Mouse (Mus musculus) frontal cortex, postnatal 25 days (tissue): ENCODE measurements around the gene Pwp2.
A peak's percentile ranks its signal among the peaks of the same experiment; 100 is the strongest.

Experiments
- DNase-seq, 2 experiments: peaks; one replicate each; pipeline ENCODE4 v3.0.0; 2022; ENCODE audit warnings: low spot score in 2 of 2

Pwp2 gene

DNA sequence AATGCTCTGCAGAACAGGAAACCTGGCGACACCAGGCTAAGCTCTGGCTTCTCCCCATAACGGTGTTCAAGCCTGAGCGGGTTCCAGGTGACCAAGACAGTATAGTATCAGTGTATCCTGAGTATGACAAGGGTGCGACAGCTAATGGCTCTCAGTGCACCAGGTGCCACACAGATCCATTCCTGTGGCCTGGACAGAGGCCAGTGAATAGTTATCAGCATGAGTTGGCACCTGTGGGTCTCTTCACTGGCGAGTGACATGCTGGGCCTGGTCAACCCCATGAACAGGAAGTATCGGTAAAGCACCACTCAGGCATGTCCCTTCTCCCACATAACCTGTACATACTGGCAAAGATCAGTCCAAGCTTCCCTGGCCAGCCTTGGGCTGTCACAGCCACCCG, 13.9 kb downstream of the Pwp2 start:
- no peak for DNase-seq

DNA sequence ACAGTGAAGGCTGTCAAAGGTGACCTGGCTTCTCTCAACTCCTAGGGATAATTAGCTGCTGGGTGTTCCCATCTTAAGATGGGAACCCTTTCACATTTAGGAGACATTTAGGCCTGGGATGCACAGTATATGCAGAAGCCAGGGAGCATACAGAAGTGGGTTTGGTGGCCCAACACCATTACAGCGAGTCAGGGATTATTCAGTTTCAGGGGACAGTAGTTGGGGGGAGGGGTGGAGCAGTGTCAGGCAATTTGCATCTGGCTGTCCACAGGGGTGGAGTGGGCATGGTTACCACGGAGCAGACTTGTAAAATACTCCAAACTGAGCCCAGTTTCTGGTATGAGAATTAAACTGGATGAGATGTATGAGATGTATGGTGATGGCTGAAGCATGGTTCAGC, 14.5 kb downstream of the Pwp2 start:
- DNase-seq, result no peak

DNA sequence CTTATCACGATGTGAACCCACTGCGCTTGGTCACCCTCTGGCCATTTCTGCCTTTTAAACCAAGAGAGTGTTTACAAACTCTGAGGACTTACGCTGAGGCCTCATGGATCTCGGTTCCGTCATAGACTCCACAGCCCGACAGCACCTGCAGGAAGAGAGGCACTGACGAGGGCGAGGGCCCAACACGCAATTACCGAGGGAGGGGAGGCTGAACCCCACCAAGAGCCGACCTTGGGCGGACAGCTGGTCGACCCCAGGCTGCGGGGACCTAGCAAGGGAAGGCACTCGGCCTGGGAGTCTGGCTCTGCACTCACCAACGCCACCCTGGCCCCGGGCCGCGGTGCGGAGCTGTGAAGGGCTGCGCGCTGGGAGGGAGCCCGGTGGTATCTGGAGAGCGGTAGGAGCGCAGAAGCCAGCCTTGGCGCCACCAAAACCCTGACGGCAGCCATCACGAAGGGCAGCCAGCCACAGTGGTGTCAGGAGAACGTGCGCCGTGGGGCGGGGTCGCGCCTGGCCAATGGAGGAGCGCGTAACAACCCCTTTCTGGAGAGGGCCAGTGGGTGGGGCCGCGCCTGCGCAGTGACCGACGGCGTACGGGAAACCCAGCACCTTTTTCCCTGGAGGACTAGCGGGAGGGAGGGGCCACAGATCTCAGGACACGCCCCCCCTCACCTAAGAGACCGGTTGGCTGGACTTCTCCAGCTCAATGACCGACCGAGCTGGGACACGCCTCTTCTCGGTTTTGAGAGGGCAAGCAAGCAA, 15.5 kb downstream of the Pwp2 start, which contains the start of gene D10Jhu81e:
TSS of gene D10Jhu81e (minus strand) at position 502 of the 762 bp plus-strand sequence.
- DNase-seq, result peak; percentile 99

DNA sequence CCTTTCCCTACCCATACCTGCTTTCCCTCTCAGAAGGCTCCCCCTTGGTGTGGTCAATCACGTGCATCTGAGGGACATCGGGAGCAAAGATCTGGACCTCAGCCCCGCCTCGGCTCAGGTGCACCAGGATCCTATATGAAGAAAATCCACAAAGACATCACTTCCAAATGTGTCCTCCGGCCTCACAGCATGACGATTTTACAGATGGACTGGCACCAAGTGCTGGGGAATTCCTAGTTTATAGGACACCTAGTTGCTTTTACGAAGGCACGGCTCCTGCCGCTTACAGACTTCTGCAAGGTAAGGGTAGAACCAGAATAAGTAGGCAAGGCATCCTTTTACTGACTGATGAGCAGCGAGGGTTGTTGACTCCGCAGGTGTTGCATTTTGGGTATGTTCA, 16.2 kb downstream of the Pwp2 start:
- no peak for DNase-seq

- DNase-seq, result no peak
Measured at GRCm38 (mm10) chr10:78167775-78168174, 17.2 kb downstream of the Pwp2 start.

GRCm38 (mm10) chr10:78167333-78167732, 17.6 kb downstream of the Pwp2 start:
- DNase-seq, result no peak

- no peak for DNase-seq
Measured at GRCm38 (mm10) chr10:78165256-78166005, 19.5 kb downstream of the Pwp2 start.

- DNase-seq, result no peak
Measured at GRCm38 (mm10) chr10:78164786-78165185, 20.2 kb downstream of the Pwp2 start.

DNA sequence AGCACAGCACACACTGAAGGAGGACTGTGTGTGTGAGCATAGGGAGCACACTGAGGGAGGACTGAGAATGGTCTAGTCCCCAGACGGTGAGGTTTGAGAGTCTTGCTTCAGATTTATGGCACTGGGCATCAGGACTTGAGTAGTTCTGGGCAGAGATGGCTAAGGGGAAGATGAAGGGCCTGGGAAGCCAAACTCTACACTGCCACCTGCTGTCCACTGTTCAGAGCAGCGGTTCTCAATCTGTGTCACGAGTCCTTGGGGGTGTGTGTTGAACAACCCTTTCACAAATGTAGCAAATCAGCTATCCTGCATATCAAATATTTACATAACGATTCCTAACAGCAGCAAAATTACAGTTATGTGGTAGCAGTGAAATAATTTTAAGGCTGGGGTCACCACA, 21.0 kb downstream of the Pwp2 start:
- peak in 1 of 2 experiments; percentile 50 for DNase-seq

GRCm38 (mm10) chr10:78163241-78163640, 21.7 kb downstream of the Pwp2 start:
- DNase-seq, result no peak

DNA sequence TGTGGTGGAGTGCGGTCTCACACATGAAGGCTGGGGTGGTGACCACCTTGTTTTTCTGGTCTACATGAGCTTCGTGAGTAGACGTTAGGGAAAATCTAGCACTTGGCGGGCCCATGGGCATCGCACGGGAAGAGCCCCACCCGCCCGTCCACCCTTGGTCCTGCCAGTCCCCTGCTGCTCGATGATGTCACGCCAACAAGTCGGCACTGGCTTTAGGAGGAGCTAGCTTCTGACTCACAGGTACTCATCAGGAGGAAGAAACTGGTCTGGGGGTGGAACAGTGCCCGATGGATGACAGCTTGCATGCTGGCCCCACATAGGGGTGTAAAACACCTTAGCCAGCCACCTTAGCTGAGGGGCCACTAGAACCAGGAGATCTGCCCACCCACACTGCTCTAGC, 22.3 kb downstream of the Pwp2 start:
- no peak for DNase-seq

DNA sequence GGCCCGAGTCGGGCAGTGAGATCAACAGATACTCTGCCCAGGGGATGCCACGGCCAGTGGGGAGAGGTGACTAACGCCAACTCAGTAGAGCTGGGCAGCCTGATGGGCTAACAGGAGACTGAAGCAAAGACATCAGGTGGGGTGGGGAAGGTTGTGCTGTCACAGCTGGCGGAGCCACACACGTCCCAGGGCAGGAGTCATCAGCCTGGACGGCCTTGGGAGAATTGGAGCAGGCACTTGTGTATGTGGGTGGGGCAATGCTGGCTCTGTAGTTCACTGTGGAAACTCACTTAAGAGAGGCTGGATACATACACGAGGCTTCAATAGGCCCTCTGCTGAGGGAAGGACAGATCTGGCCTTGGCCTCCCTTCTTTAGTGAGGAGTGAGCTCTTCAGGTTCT, 23.9 kb downstream of the Pwp2 start:
- no peak for DNase-seq

DNA sequence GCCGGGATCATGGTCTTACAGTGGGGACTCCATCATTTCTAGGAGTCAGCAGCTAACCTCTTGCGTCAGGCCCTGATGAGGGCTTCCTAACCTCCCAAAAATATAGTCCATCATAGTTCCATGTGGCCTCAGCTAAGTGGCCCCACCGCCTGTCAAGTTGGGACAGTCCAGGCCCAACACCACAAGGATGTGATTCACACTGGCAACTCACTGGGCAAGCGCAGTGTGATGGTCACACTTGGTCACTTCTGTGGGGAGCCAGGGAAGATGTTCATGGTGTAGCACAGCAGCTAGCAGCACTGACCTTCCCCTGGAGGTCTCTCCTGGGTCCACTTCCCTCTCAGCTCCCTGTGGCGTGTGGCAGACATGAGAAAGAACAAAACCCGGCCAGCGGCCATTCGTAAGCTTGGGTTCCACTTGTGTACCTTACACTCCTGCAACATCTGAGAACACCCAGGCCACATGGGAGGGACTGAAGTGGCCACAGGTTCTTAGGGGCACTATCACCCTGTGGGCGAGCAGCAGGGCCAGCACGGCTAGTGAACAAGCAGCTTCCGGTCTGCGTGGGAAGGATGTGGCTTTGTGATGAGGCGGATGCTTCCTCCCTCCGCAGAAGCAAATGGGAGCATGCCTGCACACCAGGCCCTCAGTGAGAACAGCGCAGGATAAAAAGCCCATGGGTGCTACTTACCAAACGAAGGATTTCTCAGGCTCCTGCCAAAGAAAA, 24.4 kb downstream of the Pwp2 start:
- no peak for DNase-seq

GRCm38 (mm10) chr10:78159906-78160305, 25.0 kb downstream of the Pwp2 start:
- peak; percentile 72 to 82 for DNase-seq

- no peak for DNase-seq
Measured at GRCm38 (mm10) chr10:78159252-78159878, 25.6 kb downstream of the Pwp2 start.

GRCm38 (mm10) chr10:78158041-78158440, 26.9 kb downstream of the Pwp2 start:
- DNase-seq, result no peak

GRCm38 (mm10) chr10:78156926-78157325, 28.0 kb downstream of the Pwp2 start:
- DNase-seq, result no peak

GRCm38 (mm10) chr10:78148834-78149766, 35.8 kb downstream of the Pwp2 start:
- no peak for DNase-seq

- DNase-seq, result no peak
Measured at GRCm38 (mm10) chr10:78147908-78148441, 37.0 kb downstream of the Pwp2 start.

- no peak for DNase-seq
Measured at GRCm38 (mm10) chr10:78143727-78144505, 41.0 kb downstream of the Pwp2 start.
